Mouse (Mus musculus): ENCODE results near the gene Lpgat1. TPM values are rescaled to one million over a fixed set of nuclear protein-coding genes. Genes with fewer than 3 reads are reported as not detected.

The Lpgat1 gene
- polyA plus RNA-seq (2014; fragmentation: Illumina TruSeq; extraction: RNeasy Lipid Tissue Mini Kit (QIAGEN cat#74804); ENCODE audit: low replicate concordance): 527 TPM

GRCm38 (mm10) chr1:191717601-191718498, at the start of gene Lpgat1:
Gene Lpgat1, plus strand, starts transcription at chr1:191717834.

GRCm38 (mm10) chr1:191821326-191822091, 103.9 kb downstream of the Lpgat1 start, which contains the start of gene Nek2:
Gene Nek2, plus strand, starts transcription at chr1:191821444.

Other genes starting within 250 kb of the Lpgat1 start
- gene Dtl, start 142.3 kb upstream of the Lpgat1 start, polyA plus RNA-seq (2014; fragmentation: Illumina TruSeq; extraction: RNeasy Lipid Tissue Mini Kit (QIAGEN cat#74804); ENCODE audit: low replicate concordance): 10.5 TPM
- 7.3 TPM for gene Ints7, start 142.2 kb upstream of the Lpgat1 start, polyA plus RNA-seq (2014; fragmentation: Illumina TruSeq; extraction: RNeasy Lipid Tissue Mini Kit (QIAGEN cat#74804); ENCODE audit: low replicate concordance)
- gene Nek2, start 103.6 kb downstream of the Lpgat1 start, polyA plus RNA-seq (2014; fragmentation: Illumina TruSeq; extraction: RNeasy Lipid Tissue Mini Kit (QIAGEN cat#74804); ENCODE audit: low replicate concordance): 5.2 TPM
- gene Slc30a1, start 188.9 kb downstream of the Lpgat1 start, polyA plus RNA-seq (2014; fragmentation: Illumina TruSeq; extraction: RNeasy Lipid Tissue Mini Kit (QIAGEN cat#74804); ENCODE audit: low replicate concordance): 30.7 TPM